Mouse (Mus musculus) liver, embryonic 13.5 days (tissue): ENCODE results near the gene Gm14412. TPM values are rescaled to one million over a fixed set of nuclear protein-coding genes. Genes with fewer than 3 reads are reported as not detected.
"Not testable (repeated sequence)": the region's sequence is repeated elsewhere in the genome, so short reads cannot be mapped to it uniquely, and the experiment has no call there.

ENCODE experiments used
- ATAC-seq: fragments of 200-750 bp; cut with Nextera tagmentation; 2 replicates; pipeline ENCODE4 v1.8.0; 2017; ENCODE audit warnings: low read depth, mild to moderate bottlenecking, moderate number of reproducible peaks, moderate library complexity
- DNase-seq: peaks from one replicate; pipeline ENCODE4 v3.0.0; 2022
- H3K27ac ChIP-seq: fragments of 300-500 bp; sonication (generic); 2 replicates; pipeline ENCODE4 v1.5.1; 2015; ENCODE audit warnings: moderate library complexity, mild to moderate bottlenecking, inconsistent platforms
- H3K27me3 ChIP-seq: fragments of 300-500 bp; sonication (generic); 2 replicates; pipeline ENCODE4 v1.6.1; 2015; ENCODE audit warnings: mild to moderate bottlenecking, inconsistent platforms
- H3K36me3 ChIP-seq: fragments of 300-500 bp; sonication (generic); 2 replicates; pipeline ENCODE4 v1.6.1; 2015; ENCODE audit warnings: mild to moderate bottlenecking, inconsistent platforms
- H3K4me1 ChIP-seq: fragments of 300-500 bp; sonication (generic); replicated peaks from 2 replicates; pipeline ENCODE4 v1.6.1; 2015; ENCODE audit warnings: inconsistent platforms
- H3K4me2 ChIP-seq: fragments of 300-500 bp; sonication (generic); 2 replicates; pipeline ENCODE4 v1.6.1; 2015; ENCODE audit warnings: inconsistent platforms, mild to moderate bottlenecking, moderate library complexity
- H3K4me3 ChIP-seq: fragments of 300-500 bp; sonication (generic); replicated peaks from 2 replicates; pipeline ENCODE4 v1.5.1; 2015; ENCODE audit warnings: mild to moderate bottlenecking, inconsistent platforms
- H3K9ac ChIP-seq: fragments of 300-500 bp; sonication (generic); 2 replicates; pipeline ENCODE4 v1.6.1; 2015; ENCODE audit warnings: mild to moderate bottlenecking, inconsistent platforms
- H3K9me3 ChIP-seq: fragments of 300-500 bp; sonication (generic); replicated peaks from 2 replicates; pipeline ENCODE4 v1.6.1; 2016; ENCODE audit warnings: inconsistent platforms
- WGBS: fragments of 180-500 bp; shearing (Covaris S2); methylation state at CpG from one replicate; pipeline ENCODE4 v1.1.7; 2015; ENCODE audit not compliant: insufficient replicate concordance; 5-methylcytosine and 5-hydroxymethylcytosine counted together
- polyA plus RNA-seq: library from polyadenylated mRNA; unstranded; fragments of >200 nt; fragmentation: Nextera tagmentation; extraction: Ambion mirVana; gene quantifications from 2 replicates; pipeline ENCODE4 v1.2.1, GENCODE M21; 2015

The Gm14412 gene
- polyA plus RNA-seq, result not detected in 2 replicates

- H3K9me3 ChIP-seq, H3K4me1 ChIP-seq, H3K36me3 ChIP-seq, H3K4me3 ChIP-seq, H3K27me3 ChIP-seq, DNase-seq, ATAC-seq, H3K4me2 ChIP-seq, H3K9ac ChIP-seq, H3K27ac ChIP-seq: not testable (repeated sequence)
- 62% methylated on average over 2 of the region's 2 CpGs for WGBS
Observed at GRCm38 (mm10) chr2:177324257-177324733, at the start of gene Gm14412. Gene Gm14412 (minus strand): TSS chr2:177324307.

- not testable (repeated sequence) for H3K27me3 ChIP-seq, ATAC-seq, H3K36me3 ChIP-seq, H3K9ac ChIP-seq, H3K27ac ChIP-seq, H3K4me1 ChIP-seq, DNase-seq, H3K9me3 ChIP-seq, H3K4me3 ChIP-seq, H3K4me2 ChIP-seq
- WGBS, result 54% methylated on average over 4 of the region's 4 CpGs
Observed at GRCm38 (mm10) chr2:177329661-177330292, 5.7 kb upstream of the Gm14412 start.

- not testable (repeated sequence) for H3K27ac ChIP-seq, H3K27me3 ChIP-seq, H3K4me1 ChIP-seq, H3K36me3 ChIP-seq, H3K9ac ChIP-seq, H3K9me3 ChIP-seq, H3K4me2 ChIP-seq, DNase-seq, H3K4me3 ChIP-seq, ATAC-seq
Observed at GRCm38 (mm10) chr2:177321361-177321760, 2.7 kb downstream of the Gm14412 start.

- H3K9ac ChIP-seq, H3K4me2 ChIP-seq, H3K36me3 ChIP-seq, ATAC-seq, H3K27ac ChIP-seq, H3K9me3 ChIP-seq, H3K4me3 ChIP-seq, H3K27me3 ChIP-seq, H3K4me1 ChIP-seq, DNase-seq: not testable (repeated sequence)
- WGBS, result 33% methylated on average over 2 of the region's 2 CpGs
Observed at GRCm38 (mm10) chr2:177320786-177321320, 3.3 kb downstream of the Gm14412 start.

- 59% methylated on average over 1 of the region's 1 CpGs for WGBS
- ATAC-seq, result no peak
Observed at GRCm38 (mm10) chr2:177318996-177319395, 5.1 kb downstream of the Gm14412 start.

GRCm38 (mm10) chr2:177309627-177310026 lies 14.5 kb downstream of the Gm14412 start:
- not testable (repeated sequence) for H3K27me3 ChIP-seq, H3K9ac ChIP-seq

More at GRCm38 (mm10) chr2:177318996-177319395, 5.1 kb downstream of the Gm14412 start:
- H3K4me3 ChIP-seq, result no peak overlapping the region
- no peaks in the 10 kb centered on the region for H3K36me3 ChIP-seq
- H3K4me1 ChIP-seq, result no peaks in the 10 kb centered on the region
- no peak overlapping the region for H3K27ac ChIP-seq
- no peaks in the 10 kb centered on the region for H3K27me3 ChIP-seq
- H3K9me3 ChIP-seq, result peaks cover 2% of the 10 kb centered on the region; the same call in 1 of the 2 replicates
- DNase-seq, result no peak
- H3K4me2 ChIP-seq, result no peak overlapping the region
- no peak overlapping the region for H3K9ac ChIP-seq

GRCm38 (mm10) chr2:177304980-177305379 lies 19.1 kb downstream of the Gm14412 start:
- not testable (repeated sequence) for H3K36me3 ChIP-seq, DNase-seq, H3K4me2 ChIP-seq, H3K9me3 ChIP-seq, H3K27ac ChIP-seq, H3K4me1 ChIP-seq, H3K9ac ChIP-seq, H3K4me3 ChIP-seq, ATAC-seq, H3K27me3 ChIP-seq
- WGBS, result no CpG with 5 or more reads among the region's 2 CpGs

More at GRCm38 (mm10) chr2:177309627-177310026, 14.5 kb downstream of the Gm14412 start:
- not testable (repeated sequence) for H3K4me3 ChIP-seq, ATAC-seq, H3K4me2 ChIP-seq, H3K36me3 ChIP-seq, H3K27ac ChIP-seq, H3K9me3 ChIP-seq, H3K4me1 ChIP-seq, DNase-seq
- 62% methylated on average over 4 of the region's 4 CpGs for WGBS

GRCm38 (mm10) chr2:177283701-177284100 lies 40.4 kb downstream of the Gm14412 start:
- 15% methylated on average over 3 of the region's 3 CpGs for WGBS
- not testable (repeated sequence) for ATAC-seq, DNase-seq

DNA sequence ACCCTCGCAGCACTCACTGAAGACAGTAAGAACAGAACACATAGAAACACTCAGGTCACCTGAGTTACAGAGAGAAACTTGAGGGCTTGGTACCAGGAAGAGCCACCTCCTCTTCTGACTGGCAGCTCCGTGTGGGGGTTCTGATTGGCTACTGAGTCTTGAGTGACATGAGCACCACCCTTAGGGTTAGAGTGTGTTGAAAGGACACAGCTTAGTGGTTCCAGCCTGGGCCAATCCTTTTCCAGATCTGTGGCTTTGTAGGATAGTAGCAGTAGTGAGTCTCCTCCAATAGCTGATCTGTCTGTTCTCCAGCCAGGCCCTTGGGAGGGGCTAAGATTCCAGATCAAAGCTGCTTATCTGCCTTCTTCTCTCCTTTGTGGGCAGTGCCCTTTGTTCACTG lies 46.4 kb downstream of the Gm14412 start:
- not testable (repeated sequence) for H3K27ac ChIP-seq, H3K9me3 ChIP-seq, H3K9ac ChIP-seq, H3K4me3 ChIP-seq, DNase-seq, H3K4me2 ChIP-seq, H3K4me1 ChIP-seq, H3K27me3 ChIP-seq, ATAC-seq, H3K36me3 ChIP-seq
- WGBS, result 65% methylated on average over 2 of the region's 2 CpGs

More at GRCm38 (mm10) chr2:177283701-177284100, 40.4 kb downstream of the Gm14412 start:
- not testable (repeated sequence) for H3K36me3 ChIP-seq, H3K27me3 ChIP-seq, H3K4me2 ChIP-seq, H3K27ac ChIP-seq, H3K9me3 ChIP-seq, H3K4me3 ChIP-seq, H3K4me1 ChIP-seq, H3K9ac ChIP-seq

DNA sequence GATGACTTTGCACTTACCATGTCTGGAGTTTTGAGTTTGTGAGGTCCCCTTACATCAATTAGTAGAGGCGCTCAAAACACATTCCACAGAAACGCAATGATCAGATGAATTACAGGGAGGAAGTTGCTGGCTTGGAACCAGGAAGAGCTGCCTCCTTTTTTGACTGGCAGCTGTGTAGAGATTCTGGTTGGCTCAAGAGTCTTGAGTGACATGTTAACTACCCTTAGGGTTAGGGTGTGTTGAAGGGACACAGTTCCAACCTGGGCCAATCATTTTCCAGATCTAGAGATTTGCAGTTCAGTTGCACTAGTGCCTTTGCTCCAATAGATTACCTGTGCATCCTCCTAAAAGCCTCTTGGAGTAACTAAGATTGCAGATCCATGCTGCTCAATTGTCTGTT lies 51.9 kb downstream of the Gm14412 start:
- not testable (repeated sequence) for H3K9ac ChIP-seq, H3K4me1 ChIP-seq, ATAC-seq, H3K4me3 ChIP-seq, H3K36me3 ChIP-seq, H3K27ac ChIP-seq, H3K27me3 ChIP-seq, H3K4me2 ChIP-seq, DNase-seq, H3K9me3 ChIP-seq
- 75% methylated on average over 2 of the region's 2 CpGs for WGBS

- WGBS, result no CpG with 5 or more reads among the region's 2 CpGs
- ATAC-seq, H3K36me3 ChIP-seq, H3K9me3 ChIP-seq, H3K27ac ChIP-seq, H3K9ac ChIP-seq, DNase-seq, H3K4me1 ChIP-seq, H3K4me3 ChIP-seq, H3K4me2 ChIP-seq, H3K27me3 ChIP-seq: not testable (repeated sequence)
Observed at GRCm38 (mm10) chr2:177266936-177267335, 57.2 kb downstream of the Gm14412 start, which contains the start of gene Gm14409. Gene Gm14409 (minus strand): TSS chr2:177267036.
